Mouse (Mus musculus) hindbrain, postnatal 0 days (tissue): Measurements from ENCODE around the gene Romo1. TPM values are rescaled to one million over a fixed set of nuclear protein-coding genes. Genes with fewer than 3 reads are reported as not detected.

Experiments used
- ATAC-seq: fragments of 200-750 bp; cut with Nextera tagmentation; 2 replicates; pipeline ENCODE4 v1.8.0; 2017; ENCODE audit warnings: mild to moderate bottlenecking, moderate TSS enrichment, moderate library complexity
- DNase-seq: peaks from one replicate; pipeline ENCODE4 v3.0.0-alpha.2; 2015; ENCODE audit warnings: low spot score
- H3K27ac ChIP-seq: fragments of 300-500 bp; sonication (generic); 2 replicates; pipeline ENCODE4 v1.5.1; 2014; ENCODE audit warnings: mild to moderate bottlenecking
- H3K27me3 ChIP-seq: fragments of 300-500 bp; sonication (generic); 2 replicates; pipeline ENCODE4 v1.6.1; 2014; ENCODE audit warnings: low read length, mixed read lengths; ENCODE audit not compliant: insufficient read depth
- H3K36me3 ChIP-seq: fragments of 300-500 bp; sonication (generic); 2 replicates; pipeline ENCODE4 v1.6.1; 2014; ENCODE audit warnings: low read length, mixed read lengths; ENCODE audit not compliant: insufficient read depth
- H3K4me1 ChIP-seq: fragments of 300-500 bp; sonication (generic); 2 replicates; pipeline ENCODE4 v1.6.1; 2014; ENCODE audit warnings: antibody characterized with exemption, low read length, mixed read lengths; ENCODE audit not compliant: insufficient read depth
- H3K4me2 ChIP-seq: fragments of 300-500 bp; sonication (generic); 2 replicates; pipeline ENCODE4 v1.6.1; 2014; ENCODE audit warnings: low read depth, mild to moderate bottlenecking, low read length, moderate library complexity, mixed read lengths
- H3K4me3 ChIP-seq: fragments of 300-500 bp; sonication (generic); 2 replicates; pipeline ENCODE4 v1.5.1; 2014; ENCODE audit warnings: low read length
- H3K9ac ChIP-seq: fragments of 300-500 bp; sonication (generic); replicated peaks from 2 replicates; pipeline ENCODE4 v1.6.1; 2014; ENCODE audit warnings: mild to moderate bottlenecking, low read length, moderate library complexity, mixed read lengths
- H3K9me3 ChIP-seq: fragments of 300-500 bp; sonication (generic); 2 replicates; pipeline ENCODE4 v1.6.1; 2016; ENCODE audit warnings: low read length, mixed read lengths
- CTCF ChIP-seq: IDR thresholded peaks from 2 replicates; pipeline ENCODE4 v1.5.1; 2016; ENCODE audit warnings: antibody characterized with exemption, control low read depth, low read depth
- WGBS: fragments of 180-500 bp; shearing (Covaris S2); extraction: QIAGEN DNeasy Blood & Tissue Kit; methylation state at CpG from one replicate; pipeline ENCODE4 v1.1.7; 2014; 5-methylcytosine and 5-hydroxymethylcytosine counted together
- polyA plus RNA-seq: library from polyadenylated mRNA; unstranded; fragments of >200 nt; fragmentation: Nextera tagmentation; extraction: Ambion mirVana; gene quantifications from 2 replicates; pipeline ENCODE4 v1.2.1, GENCODE M21; 2015
- total RNA-seq: library from RNA; depleted of rRNA; stranded (reverse); fragments of >200 nt; gene quantifications from 2 replicates; pipeline ENCODE4 v1.2.3, GENCODE M21; 2014; rRNA removed

The Romo1 gene
- total and polyA plus RNA-seq, 2 experiments from 2014 or later, result 113 to 604 TPM

DNA sequence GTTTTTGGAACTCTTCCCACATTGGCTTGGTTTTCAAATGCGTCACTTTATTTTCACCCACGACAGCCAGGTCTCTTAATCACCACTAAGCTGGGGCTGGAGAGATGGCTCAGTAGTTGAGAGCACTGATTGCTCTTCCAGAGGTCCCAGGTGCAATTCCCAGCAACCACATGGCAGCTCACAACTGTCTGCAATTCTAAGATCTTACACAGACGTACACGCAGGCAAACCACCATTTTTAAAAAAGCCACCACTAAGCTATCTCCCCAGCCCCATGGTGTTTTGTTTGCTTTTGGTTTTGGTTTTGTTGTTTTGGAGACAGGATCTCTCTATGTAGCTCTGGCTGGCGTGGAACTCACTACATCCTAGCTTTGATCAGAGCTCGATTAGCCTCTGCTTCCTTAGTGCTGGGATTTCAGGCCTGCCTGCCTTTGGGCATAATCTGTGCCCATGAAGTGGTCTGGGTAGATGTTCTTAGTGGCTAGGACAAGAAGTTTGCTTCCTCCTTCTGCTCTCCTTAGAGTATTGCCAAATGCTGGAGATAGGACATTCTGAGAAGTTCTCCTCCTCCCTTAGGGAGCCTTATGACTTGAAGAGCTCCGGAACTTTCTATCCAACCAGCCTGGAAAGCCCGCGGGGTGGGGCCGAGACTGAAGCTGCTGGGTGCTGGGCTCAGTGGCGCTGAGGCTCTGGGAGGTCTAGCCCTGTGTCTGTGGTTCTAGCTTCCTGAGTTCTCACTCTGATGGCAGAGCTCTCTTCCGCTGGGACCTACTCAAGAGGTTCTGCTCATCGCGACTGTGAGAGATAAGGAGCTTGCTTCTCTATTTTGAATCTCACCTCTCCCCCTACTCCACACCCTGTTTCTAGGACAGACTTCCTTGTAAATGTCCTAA lies 46.4 kb downstream of the Romo1 start:
- no peak overlapping the region for H3K4me3 ChIP-seq
- H3K9ac ChIP-seq, result no peak overlapping the region
- no peaks in the 10 kb centered on the region for H3K36me3 ChIP-seq
- 84% methylated on average over 14 of the region's 14 CpGs for WGBS
- H3K4me1 ChIP-seq, result no peaks in the 10 kb centered on the region
- ATAC-seq (no peak), DNase-seq (no peak)
- no peak for TF ChIP-seq CTCF
- H3K4me2 ChIP-seq, result no peak overlapping the region
- H3K27ac ChIP-seq, result no peak overlapping the region
- no peaks in the 10 kb centered on the region for H3K27me3 ChIP-seq
- H3K9me3 ChIP-seq, result no peaks in the 10 kb centered on the region

DNA sequence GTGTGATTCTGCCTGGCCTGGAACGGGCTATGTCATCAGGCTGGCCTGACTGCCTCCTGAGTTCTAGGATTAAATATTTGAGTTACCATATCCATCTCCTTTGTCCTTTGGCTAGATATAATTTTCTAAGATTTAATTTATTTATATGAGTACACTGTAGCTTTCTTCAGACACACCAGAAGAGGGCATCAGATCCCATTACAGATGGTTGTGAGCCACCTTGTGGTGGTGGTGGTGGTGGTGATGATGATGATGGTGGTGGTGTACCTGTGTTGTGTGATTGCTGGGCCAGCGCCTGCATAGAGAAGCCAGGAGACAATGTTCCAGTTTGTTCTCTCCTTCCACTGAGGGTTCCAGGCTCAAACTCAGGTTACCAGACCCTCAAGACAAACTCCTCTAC lies 47.7 kb downstream of the Romo1 start:
- no peak overlapping the region for H3K9ac ChIP-seq
- no peak overlapping the region for H3K4me2 ChIP-seq
- H3K4me3 ChIP-seq, result no peak overlapping the region
- H3K36me3 ChIP-seq, result no peaks in the 10 kb centered on the region
- no peak for DNase-seq
- TF ChIP-seq CTCF, result no peak
- no peak overlapping the region for H3K27ac ChIP-seq
- H3K9me3 ChIP-seq, result no peaks in the 10 kb centered on the region
- no peaks in the 10 kb centered on the region for H3K27me3 ChIP-seq
- H3K4me1 ChIP-seq, result no peaks in the 10 kb centered on the region
- 88% methylated on average over 2 of the region's 2 CpGs for WGBS
- no peak for ATAC-seq

DNA sequence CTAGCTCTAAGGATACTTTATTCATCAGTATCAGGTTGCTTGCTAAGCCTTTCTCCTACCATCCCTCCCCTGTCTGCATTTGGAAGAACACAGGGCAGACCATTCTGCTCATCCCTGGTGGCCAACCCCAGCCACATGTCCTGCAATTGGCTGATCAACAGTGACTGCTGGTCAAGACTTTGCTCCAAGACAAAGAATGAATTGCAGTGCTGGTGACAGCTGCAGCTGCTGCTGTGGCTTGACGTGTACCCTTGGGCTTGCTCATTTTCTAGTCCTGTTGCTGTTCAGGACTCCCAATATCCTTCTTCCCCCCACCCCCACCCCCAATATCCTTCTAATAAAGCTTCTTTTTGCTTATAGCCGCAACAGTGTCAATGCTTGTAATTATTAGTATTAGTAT lies 48.2 kb downstream of the Romo1 start:
- no peak overlapping the region for H3K9ac ChIP-seq
- 59% methylated on average over 2 of the region's 2 CpGs for WGBS
- H3K4me2 ChIP-seq, result no peak overlapping the region

DNA sequence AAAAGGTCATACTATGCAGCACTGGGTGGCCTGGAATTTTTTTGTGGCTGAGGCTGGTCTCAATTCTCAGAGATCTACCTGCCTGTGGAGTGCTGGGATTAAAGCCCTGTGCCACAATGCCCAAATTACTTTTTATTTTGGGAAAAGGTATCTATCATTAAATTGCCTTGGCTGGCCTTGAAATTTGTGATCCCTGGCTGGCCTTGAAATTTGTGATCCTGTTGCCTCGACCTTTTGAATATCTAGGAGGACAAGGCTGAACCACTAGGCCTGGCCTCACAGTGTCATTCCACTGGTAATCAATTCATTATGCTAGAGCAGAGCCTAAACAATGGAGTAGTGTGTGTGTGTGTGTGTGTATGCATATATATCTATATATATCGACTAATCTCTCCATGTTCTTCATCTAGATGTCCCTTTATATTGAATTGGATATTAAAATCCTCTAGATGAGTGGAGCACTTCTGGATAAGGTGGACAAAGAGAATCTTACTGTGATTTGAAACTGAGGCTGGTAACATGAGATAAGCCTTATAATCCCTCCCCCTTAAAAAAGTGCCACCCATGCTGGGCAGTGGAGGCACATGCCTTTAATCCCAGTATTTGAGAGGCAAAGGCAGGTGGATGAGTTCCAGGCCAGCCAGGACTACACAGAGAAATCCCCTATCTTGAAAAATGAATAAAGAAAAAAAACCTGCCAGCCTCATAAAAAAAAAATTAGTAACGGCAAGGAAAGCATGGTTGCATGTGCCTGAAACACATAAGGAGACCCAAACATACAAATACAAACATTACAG lies 49.4 kb downstream of the Romo1 start:
- TF ChIP-seq CTCF, result no peak
- no peaks in the 10 kb centered on the region for H3K27me3 ChIP-seq
- H3K4me2 ChIP-seq, result no peak overlapping the region
- H3K9me3 ChIP-seq, result no peaks in the 10 kb centered on the region
- DNase-seq (no peak), ATAC-seq (no peak)
- no peak overlapping the region for H3K27ac ChIP-seq
- no peaks in the 10 kb centered on the region for H3K36me3 ChIP-seq
- no peak overlapping the region for H3K9ac ChIP-seq
- H3K4me3 ChIP-seq, result no peak overlapping the region
- H3K4me1 ChIP-seq, result no peaks in the 10 kb centered on the region
- WGBS, result 74% methylated on average over 3 of the region's 3 CpGs

More for the DNA sequence above, 48.2 kb downstream of the Romo1 start:
- no peaks in the 10 kb centered on the region for H3K4me1 ChIP-seq
- H3K27ac ChIP-seq, result no peak overlapping the region
- H3K27me3 ChIP-seq, result no peaks in the 10 kb centered on the region
- no peak for TF ChIP-seq CTCF
- no peaks in the 10 kb centered on the region for H3K36me3 ChIP-seq
- ATAC-seq, result no peak
- H3K9me3 ChIP-seq, result no peaks in the 10 kb centered on the region
- no peak overlapping the region for H3K4me3 ChIP-seq
- no peak for DNase-seq

DNA sequence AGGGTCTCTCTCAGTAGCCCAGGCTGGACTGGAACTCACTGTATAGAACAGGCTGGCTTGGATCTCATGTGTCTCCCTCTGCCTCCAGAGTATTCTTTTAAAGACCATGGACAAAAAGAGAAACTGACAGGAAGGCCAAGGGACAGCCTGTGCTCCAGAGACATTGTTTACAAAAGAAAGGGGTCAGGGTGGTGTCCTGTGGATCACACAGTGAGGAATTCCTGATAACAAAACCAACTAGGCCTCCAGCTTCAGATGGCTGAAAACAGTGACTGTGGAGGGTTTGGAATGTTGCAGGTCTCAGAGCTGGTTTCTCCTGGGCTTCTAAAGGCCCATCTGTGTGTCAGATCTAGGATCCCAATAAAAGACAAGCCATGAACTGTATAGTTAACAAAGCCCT lies 50.7 kb downstream of the Romo1 start:
- Histone ChIP-seq H3K27ac (no peak overlapping the region), H3K4me3 (no peak overlapping the region), H3K4me2 (no peak overlapping the region), H3K9me3 (no peaks in the 10 kb centered on the region), H3K9ac (no peak overlapping the region), H3K27me3 (no peaks in the 10 kb centered on the region), H3K36me3 (no peaks in the 10 kb centered on the region), H3K4me1 (no peaks in the 10 kb centered on the region)
- DNase-seq (no peak), ATAC-seq (no peak)
- no peak for TF ChIP-seq CTCF

Other genes with a start within 250 kb of the Romo1 start
- 38.0 and 39.4 TPM in 2 replicates for gene Uqcc1, start 213.7 kb upstream of the Romo1 start, total RNA-seq
- gene Uqcc1, start 213.7 kb upstream of the Romo1 start, polyA plus RNA-seq, result 55.6 and 61.4 TPM in 2 replicates
- not detected in 2 replicates for gene Gm15557, start 203.3 kb upstream of the Romo1 start, total RNA-seq
- gene Gm15557, start 203.3 kb upstream of the Romo1 start, polyA plus RNA-seq, result not detected in 2 replicates
- gene Gdf5, start 198.7 kb upstream of the Romo1 start, total RNA-seq, result 1.3 and 3.4 TPM in 2 replicates
- gene Gdf5, start 198.7 kb upstream of the Romo1 start, polyA plus RNA-seq, result 0.95 and 1.3 TPM in 2 replicates
- 20.8 and 24.9 TPM in 2 replicates for gene Cep250, start 187.6 kb upstream of the Romo1 start, total RNA-seq
- 11.9 and 13.1 TPM in 2 replicates for gene Cep250, start 187.6 kb upstream of the Romo1 start, polyA plus RNA-seq
- 0.50 and 1.3 TPM in 2 replicates for gene 6430550D23Rik, start 136.1 kb upstream of the Romo1 start, total RNA-seq
- 0.97 and 1.4 TPM in 2 replicates for gene 6430550D23Rik, start 136.1 kb upstream of the Romo1 start, polyA plus RNA-seq
- 288 and 352 TPM in 2 replicates for gene Ergic3, start 136.0 kb upstream of the Romo1 start, total RNA-seq
- gene Ergic3, start 136.0 kb upstream of the Romo1 start, polyA plus RNA-seq, result 430 and 472 TPM in 2 replicates
- not detected in 2 replicates for gene Fer1l4, start 91.1 kb upstream of the Romo1 start, total RNA-seq
- gene Fer1l4, start 91.1 kb upstream of the Romo1 start, polyA plus RNA-seq, result 0.15 TPM in 1 of 2 replicates, not detected in the other
- gene Spag4, start 78.9 kb upstream of the Romo1 start, total RNA-seq, result 7.9 and 18.5 TPM in 2 replicates
- gene Spag4, start 78.9 kb upstream of the Romo1 start, polyA plus RNA-seq, result 8.3 and 8.7 TPM in 2 replicates
- 49.8 and 65.0 TPM in 2 replicates for gene Cpne1, start 32.1 kb upstream of the Romo1 start, total RNA-seq
- gene Cpne1, start 32.1 kb upstream of the Romo1 start, polyA plus RNA-seq, result 12.8 and 16.4 TPM in 2 replicates
- gene Rbm12, start 32.1 kb upstream of the Romo1 start, total RNA-seq, result 27.1 and 33.9 TPM in 2 replicates
- 15.5 and 16.9 TPM in 2 replicates for gene Rbm12, start 32.1 kb upstream of the Romo1 start, polyA plus RNA-seq
- 46.0 and 82.1 TPM in 2 replicates for gene Gm28036, start 16.9 kb upstream of the Romo1 start, total RNA-seq
- gene Gm28036, start 16.9 kb upstream of the Romo1 start, polyA plus RNA-seq, result 10.6 and 12.0 TPM in 2 replicates
- 42.2 and 49.2 TPM in 2 replicates for gene Nfs1, start 147 bp downstream of the Romo1 start, total RNA-seq
- gene Nfs1, start 147 bp downstream of the Romo1 start, polyA plus RNA-seq, result 37.5 and 39.2 TPM in 2 replicates
- 250 and 341 TPM in 2 replicates for gene Rbm39, start 36.2 kb downstream of the Romo1 start, total RNA-seq
- 448 and 480 TPM in 2 replicates for gene Rbm39, start 36.2 kb downstream of the Romo1 start, polyA plus RNA-seq
- gene Phf20, start 52.4 kb downstream of the Romo1 start, total RNA-seq, result 27.3 and 31.0 TPM in 2 replicates
- 100 and 105 TPM in 2 replicates for gene Phf20, start 52.4 kb downstream of the Romo1 start, polyA plus RNA-seq
- 1.7 and 3.3 TPM in 2 replicates for gene Cnbd2, start 168.3 kb downstream of the Romo1 start, total RNA-seq
- 7.9 and 8.2 TPM in 2 replicates for gene Cnbd2, start 168.3 kb downstream of the Romo1 start, polyA plus RNA-seq
- 348 and 377 TPM in 2 replicates for gene Scand1, start 168.7 kb downstream of the Romo1 start, total RNA-seq
- gene Scand1, start 168.7 kb downstream of the Romo1 start, polyA plus RNA-seq, result 129 and 132 TPM in 2 replicates